In the genomic region with DNA sequence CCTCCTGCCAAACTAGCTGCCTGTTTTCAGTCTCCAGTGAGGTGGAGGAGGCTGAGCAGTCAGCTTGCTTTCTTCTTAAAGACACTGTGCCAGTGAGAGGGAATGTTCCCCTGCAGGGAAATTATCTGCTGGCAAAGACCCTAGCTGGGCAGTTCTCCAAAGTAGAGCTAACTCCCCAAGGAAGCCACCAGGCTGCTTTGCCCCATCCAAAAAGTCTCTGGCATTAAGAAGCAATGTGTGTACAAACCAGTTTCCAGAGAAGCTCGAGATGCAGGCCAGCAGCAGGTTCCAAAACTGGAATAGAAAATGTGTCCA, we compare ENCODE assay signal across 9 mouse cellular contexts.
DNase-seq lines count a peak whose midpoint lies in the region; ATAC-seq and TF ChIP-seq lines count a peak whose summit lies in the region.
"Had no signal": no experiment of that assay in that cellular context is flagged by ENCODE, and none has a peak within 500 bp of the region (broad histone marks: within the 10 kb centered on the region; RNA-seq: fewer than 3 reads in every experiment).

No protein-coding gene starts in this region.

- H3K9me3 ChIP-seq in heart, embryonic 11.5 days (replicated peaks; ENCODE audit: control insufficient read depth, low read length): no peaks in the 10 kb centered on the region
- no peaks in the 10 kb centered on the region for H3K9me3 ChIP-seq in midbrain, postnatal 0 days (ENCODE audit: low read length)
- H3K9me3 ChIP-seq: megakaryocyte, embryonic 14.5 days had no signal

- peak; percentile 67 to 75 for DNase-seq in heart, adult 18-20 months
- peak; percentile 82 for DNase-seq in cerebellum, adult 11-12 months
- peak; percentile 69 for DNase-seq in gastrocnemius, postnatal 10 days
- DNase-seq in layer of hippocampus, postnatal 10 days (ENCODE audit: low spot score in 2 of 2): peak; percentile 74 to 87
- DNase-seq in midbrain, postnatal 0 days (ENCODE audit: low spot score): peak; percentile 92
- DNase-seq in embryo, embryonic 10.5 days (ENCODE audit: low spot score): no peak
- DNase-seq in spleen, postnatal 10 days (ENCODE audit: low spot score in 2 of 2): no peak

- H3K4me2 ChIP-seq in heart, embryonic 11.5 days: no peak overlapping the region
- H3K4me2 ChIP-seq in midbrain, postnatal 0 days (ENCODE audit: low read depth, low read length, poor library complexity, severe bottlenecking): no peak overlapping the region

- no peak for ATAC-seq in heart, embryonic 11.5 days (replicated peaks; ENCODE audit: insufficient number of reproducible peaks, low FRiP score, low TSS enrichment)
- ATAC-seq in midbrain, postnatal 0 days (ENCODE audit: low FRiP score): no peak; the same call in 1 of the 2 replicates

- H3K4me3 ChIP-seq in heart, embryonic 11.5 days (ENCODE audit: low read depth, low read length): no peak overlapping the region
- no peak overlapping the region for H3K4me3 ChIP-seq in midbrain, postnatal 0 days (ENCODE audit: low read depth, low read length)
- H3K4me3 ChIP-seq: megakaryocyte, embryonic 14.5 days had no signal

- H3K27ac ChIP-seq in heart, embryonic 11.5 days (ENCODE audit: low read depth, low read length): no peak overlapping the region
- H3K27ac ChIP-seq in midbrain, postnatal 0 days (ENCODE audit: low read depth, low read length): no peak overlapping the region

- no peaks in the 10 kb centered on the region for H3K4me1 ChIP-seq in heart, embryonic 11.5 days (ENCODE audit: control insufficient read depth, insufficient read depth, low read length)
- H3K4me1 ChIP-seq in midbrain, postnatal 0 days (ENCODE audit: insufficient read depth, low read length): no peaks in the 10 kb centered on the region
- H3K4me1 ChIP-seq: megakaryocyte, embryonic 14.5 days had no signal

- no peak for TF ChIP-seq CTCF in midbrain, postnatal 0 days (IDR thresholded peaks at IDR 0.05)

- H3K9ac ChIP-seq in heart, embryonic 11.5 days (ENCODE audit: low read depth, low read length): no peak overlapping the region
- no peak overlapping the region for H3K9ac ChIP-seq in midbrain, postnatal 0 days (replicated peaks; ENCODE audit: low read length, poor library complexity, severe bottlenecking)

- no peaks in the 10 kb centered on the region for H3K27me3 ChIP-seq in heart, embryonic 11.5 days (ENCODE audit: control insufficient read depth, insufficient read depth, low read length)
- H3K27me3 ChIP-seq in midbrain, postnatal 0 days (ENCODE audit: insufficient read depth, low read length): no peaks in the 10 kb centered on the region
- H3K27me3 ChIP-seq: megakaryocyte, embryonic 14.5 days had no signal

- 44% methylated on average over 1 of the region's 1 CpGs for WGBS in heart, embryonic 11.5 days (ENCODE audit: insufficient replicate concordance)
- 33% methylated on average over 1 of the region's 1 CpGs for WGBS in midbrain, postnatal 0 days

- H3K36me3 ChIP-seq in heart, embryonic 11.5 days (ENCODE audit: control insufficient read depth, insufficient read depth, low read length): no peaks in the 10 kb centered on the region
- H3K36me3 ChIP-seq in midbrain, postnatal 0 days (ENCODE audit: insufficient read depth, low read length): no peaks in the 10 kb centered on the region

Comparison
In these comparisons a context has a peak if more than half of its experiments do, and no peak if none do; other contexts are left out.
1. DNase-seq: peak in heart, adult 18-20 months (2 of 2), cerebellum, adult 11-12 months (single experiment), gastrocnemius, postnatal 10 days (single experiment), layer of hippocampus, postnatal 10 days (2 of 2) and midbrain, postnatal 0 days (single experiment); none in embryo, embryonic 10.5 days (single experiment) and spleen, postnatal 10 days (0 of 2).